Mouse (Mus musculus): Measurements from ENCODE around the gene Ptpro. TPM values are rescaled to one million over a fixed set of nuclear protein-coding genes. Genes with fewer than 3 reads are reported as not detected.

Ptpro gene
- polyA plus RNA-seq, 1 experiment from 2014 or later: 11.5 TPM

DNA sequence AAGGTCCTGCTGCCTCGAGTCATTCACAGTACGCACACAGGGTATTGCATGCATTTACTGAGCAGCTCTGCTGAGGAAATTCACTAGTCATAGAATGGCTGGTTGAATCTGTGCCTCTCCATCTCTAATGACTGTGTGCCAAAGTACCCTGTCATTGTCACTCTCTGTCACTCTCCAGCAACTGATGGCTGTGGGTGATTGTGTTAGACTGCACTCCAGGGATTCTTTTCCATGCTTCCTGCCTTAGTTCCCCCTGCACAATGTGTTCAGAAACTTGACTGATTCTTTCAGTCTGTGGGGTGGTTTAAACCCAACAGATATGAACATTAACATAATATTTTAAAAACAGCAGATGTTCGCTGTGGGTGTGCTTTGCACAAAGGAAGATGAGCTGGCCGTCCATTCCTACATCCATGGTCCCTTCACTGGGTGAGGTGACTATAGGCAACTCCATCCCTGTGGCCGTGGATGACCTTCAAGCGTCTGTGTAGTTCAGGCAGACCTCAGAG, 29.5 kb downstream of the Ptpro start:
- H3K27me3 ChIP-seq (ENCODE audit: control insufficient read depth, insufficient read depth, low read length): no peaks in the 10 kb centered on the region
- no peak for ATAC-seq (ENCODE audit: low FRiP score, low TSS enrichment)
- H3K36me3 ChIP-seq (ENCODE audit: control insufficient read depth, insufficient read depth, low read length): no peaks in the 10 kb centered on the region
- no peak overlapping the region for H3K9ac ChIP-seq (ENCODE audit: low read depth, low read length)
- H3K9me3 ChIP-seq (ENCODE audit: control insufficient read depth, low read length): no peaks in the 10 kb centered on the region
- H3K4me2 ChIP-seq (replicated peaks; ENCODE audit: low read depth, low read length): no peak overlapping the region
- no peak overlapping the region for H3K27ac ChIP-seq (ENCODE audit: low read depth, low read length)
- WGBS: 88% methylated on average over 6 of the region's 6 CpGs
- H3K4me3 ChIP-seq (ENCODE audit: low read length): no peak overlapping the region
- H3K4me1 ChIP-seq (ENCODE audit: control insufficient read depth, insufficient read depth, low read length): no peaks in the 10 kb centered on the region

GRCm38 (mm10) chr6:137282050-137282449, 29.9 kb downstream of the Ptpro start:
- no peak overlapping the region for H3K27ac ChIP-seq (ENCODE audit: low read depth, low read length)
- H3K4me1 ChIP-seq (ENCODE audit: control insufficient read depth, insufficient read depth, low read length): no peaks in the 10 kb centered on the region
- no peak overlapping the region for H3K4me3 ChIP-seq (ENCODE audit: low read length)
- H3K4me2 ChIP-seq (replicated peaks; ENCODE audit: low read depth, low read length): no peak overlapping the region
- no peak for ATAC-seq (ENCODE audit: low FRiP score, low TSS enrichment)
- no peaks in the 10 kb centered on the region for H3K9me3 ChIP-seq (ENCODE audit: control insufficient read depth, low read length)
- H3K27me3 ChIP-seq (ENCODE audit: control insufficient read depth, insufficient read depth, low read length): no peaks in the 10 kb centered on the region
- H3K36me3 ChIP-seq (ENCODE audit: control insufficient read depth, insufficient read depth, low read length): no peaks in the 10 kb centered on the region
- H3K9ac ChIP-seq (ENCODE audit: low read depth, low read length): no peak overlapping the region
- WGBS: 66% methylated on average over 7 of the region's 7 CpGs

DNA sequence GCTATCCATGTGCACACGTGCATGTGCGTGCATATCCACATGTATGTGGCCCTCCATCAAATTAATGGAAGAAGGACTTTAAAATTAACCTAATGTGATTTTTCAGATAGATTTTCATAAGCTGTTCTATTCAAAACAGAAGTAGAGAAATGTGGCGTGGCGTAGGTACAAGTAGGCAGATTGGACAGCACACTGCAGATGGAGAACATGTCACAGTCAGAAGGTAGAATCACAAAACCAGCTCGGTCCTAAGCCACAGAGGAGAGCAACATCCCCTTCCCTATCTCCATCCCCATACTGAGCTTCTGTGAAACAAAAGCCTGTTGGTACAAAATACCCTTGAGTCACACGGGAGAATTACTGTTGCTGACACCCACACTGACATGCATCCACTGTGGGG, 34.3 kb downstream of the Ptpro start:
- Histone ChIP-seq H3K36me3 (ENCODE audit: control insufficient read depth, insufficient read depth, low read length) (no peaks in the 10 kb centered on the region), H3K27ac (ENCODE audit: low read depth, low read length) (no peak overlapping the region), H3K9ac (ENCODE audit: low read depth, low read length) (no peak overlapping the region), H3K4me1 (ENCODE audit: control insufficient read depth, insufficient read depth, low read length) (no peaks in the 10 kb centered on the region), H3K9me3 (ENCODE audit: control insufficient read depth, low read length) (no peaks in the 10 kb centered on the region), H3K4me3 (ENCODE audit: low read length) (no peak overlapping the region), H3K27me3 (ENCODE audit: control insufficient read depth, insufficient read depth, low read length) (no peaks in the 10 kb centered on the region), H3K4me2 (replicated peaks; ENCODE audit: low read depth, low read length) (no peak overlapping the region)
- 87% methylated on average over 6 of the region's 6 CpGs for WGBS
- no peak for ATAC-seq (ENCODE audit: low FRiP score, low TSS enrichment)

- Histone ChIP-seq H3K4me3 (ENCODE audit: low read length) (no peak overlapping the region), H3K27ac (ENCODE audit: low read depth, low read length) (no peak overlapping the region; the same call in 1 of the 2 replicates), H3K9ac (ENCODE audit: low read depth, low read length) (no peak overlapping the region), H3K27me3 (ENCODE audit: control insufficient read depth, insufficient read depth, low read length) (no peaks in the 10 kb centered on the region), H3K4me1 (ENCODE audit: control insufficient read depth, insufficient read depth, low read length) (no peaks in the 10 kb centered on the region), H3K9me3 (ENCODE audit: control insufficient read depth, low read length) (no peaks in the 10 kb centered on the region), H3K36me3 (ENCODE audit: control insufficient read depth, insufficient read depth, low read length) (no peaks in the 10 kb centered on the region), H3K4me2 (replicated peaks; ENCODE audit: low read depth, low read length) (no peak overlapping the region)
- WGBS: 64% methylated on average over 7 of the region's 7 CpGs
- ATAC-seq (ENCODE audit: low FRiP score, low TSS enrichment): no peak
Observed at GRCm38 (mm10) chr6:137287788-137288187, 35.7 kb downstream of the Ptpro start.

- no peaks in the 10 kb centered on the region for H3K36me3 ChIP-seq (ENCODE audit: control insufficient read depth, insufficient read depth, low read length)
- 92% methylated on average over 5 of the region's 5 CpGs for WGBS
- no peaks in the 10 kb centered on the region for H3K27me3 ChIP-seq (ENCODE audit: control insufficient read depth, insufficient read depth, low read length)
- ATAC-seq (ENCODE audit: low FRiP score, low TSS enrichment): no peak
- H3K4me1 ChIP-seq (ENCODE audit: control insufficient read depth, insufficient read depth, low read length): no peaks in the 10 kb centered on the region
- H3K4me3 ChIP-seq (ENCODE audit: low read length): no peak overlapping the region
- no peak overlapping the region for H3K4me2 ChIP-seq (replicated peaks; ENCODE audit: low read depth, low read length)
- H3K27ac ChIP-seq (ENCODE audit: low read depth, low read length): no peak overlapping the region
- H3K9ac ChIP-seq (ENCODE audit: low read depth, low read length): no peak overlapping the region
- H3K9me3 ChIP-seq (ENCODE audit: control insufficient read depth, low read length): no peaks in the 10 kb centered on the region
Observed at GRCm38 (mm10) chr6:137288264-137288663, 36.1 kb downstream of the Ptpro start.

DNA sequence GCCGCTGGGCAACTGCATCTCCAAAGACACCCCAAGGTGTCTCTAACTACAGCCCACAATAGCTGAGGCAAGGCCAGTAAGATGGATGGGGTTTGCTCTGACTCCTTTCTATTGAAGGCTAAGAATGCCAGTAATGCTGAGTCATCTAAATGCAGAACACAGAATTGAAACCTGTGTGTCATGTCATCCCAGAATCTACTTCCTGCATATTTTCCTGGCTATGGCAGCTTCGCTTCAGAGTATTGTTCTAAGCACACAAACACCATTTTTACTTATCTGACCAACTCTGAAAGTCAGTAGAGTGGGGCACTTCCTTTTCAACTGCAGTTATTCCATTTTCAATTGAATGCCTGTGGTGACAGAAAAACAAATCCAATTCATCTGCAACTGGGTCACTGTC, 40.3 kb downstream of the Ptpro start:
- no peaks in the 10 kb centered on the region for H3K4me1 ChIP-seq (ENCODE audit: control insufficient read depth, insufficient read depth, low read length)
- no peak overlapping the region for H3K27ac ChIP-seq (ENCODE audit: low read depth, low read length)
- 90% methylated on average over 2 of the region's 2 CpGs for WGBS
- no peak for ATAC-seq (ENCODE audit: low FRiP score, low TSS enrichment)
- H3K4me2 ChIP-seq (replicated peaks; ENCODE audit: low read depth, low read length): no peak overlapping the region
- no peaks in the 10 kb centered on the region for H3K27me3 ChIP-seq (ENCODE audit: control insufficient read depth, insufficient read depth, low read length)
- no peaks in the 10 kb centered on the region for H3K9me3 ChIP-seq (ENCODE audit: control insufficient read depth, low read length)
- H3K4me3 ChIP-seq (ENCODE audit: low read length): no peak overlapping the region
- H3K9ac ChIP-seq (ENCODE audit: low read depth, low read length): no peak overlapping the region
- H3K36me3 ChIP-seq (ENCODE audit: control insufficient read depth, insufficient read depth, low read length): no peaks in the 10 kb centered on the region

DNA sequence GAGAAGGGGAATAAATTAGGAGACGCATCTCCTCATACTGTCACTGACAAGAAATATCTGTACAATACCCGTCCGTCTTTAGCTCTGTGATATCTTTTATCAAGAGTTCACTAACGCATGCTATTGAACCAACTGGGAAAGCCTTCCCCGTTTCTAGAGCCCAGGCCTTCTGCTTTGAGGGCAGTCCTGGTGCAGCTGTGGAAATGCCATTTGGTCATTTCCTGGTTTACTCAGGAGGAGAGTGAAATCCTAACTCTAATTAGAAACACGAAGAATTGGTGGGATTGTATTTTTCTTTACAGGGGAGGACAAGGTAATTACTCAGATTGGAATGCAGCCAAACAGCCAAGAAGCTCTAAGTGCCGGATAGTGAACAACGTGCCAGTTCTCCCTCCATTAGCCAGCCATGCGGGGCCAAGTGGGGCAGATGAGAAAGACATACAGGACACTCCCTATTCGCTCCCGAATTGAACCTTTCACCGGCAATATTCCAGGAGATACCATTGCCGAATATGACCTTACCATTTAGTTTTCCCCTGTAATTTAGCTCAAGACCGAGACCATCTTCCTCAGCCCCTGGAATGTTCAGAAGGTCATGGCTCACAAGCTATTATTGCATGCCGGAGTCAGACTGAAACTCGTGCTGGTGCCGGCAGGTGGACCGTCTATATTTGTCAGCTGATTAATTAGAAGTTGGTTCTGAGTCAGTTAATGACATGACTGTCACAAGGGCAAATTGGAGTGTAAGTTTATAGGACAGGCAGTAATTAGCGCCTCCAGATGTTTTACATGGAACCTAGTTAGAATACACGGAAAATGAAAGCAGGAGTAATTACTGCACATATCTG, 43.1 kb downstream of the Ptpro start:
- Histone ChIP-seq H3K27ac (ENCODE audit: low read depth, low read length) (no peak overlapping the region), H3K4me1 (ENCODE audit: control insufficient read depth, insufficient read depth, low read length) (no peaks in the 10 kb centered on the region), H3K9me3 (ENCODE audit: control insufficient read depth, low read length) (no peaks in the 10 kb centered on the region), H3K4me3 (ENCODE audit: low read length) (no peak overlapping the region), H3K4me2 (replicated peaks; ENCODE audit: low read depth, low read length) (no peak overlapping the region), H3K36me3 (ENCODE audit: control insufficient read depth, insufficient read depth, low read length) (no peaks in the 10 kb centered on the region), H3K27me3 (ENCODE audit: control insufficient read depth, insufficient read depth, low read length) (no peaks in the 10 kb centered on the region), H3K9ac (ENCODE audit: low read depth, low read length) (no peak overlapping the region)
- 25% methylated on average over 20 of the region's 20 CpGs for WGBS
- peak; percentile 93 for ATAC-seq (ENCODE audit: low FRiP score, low TSS enrichment)

GRCm38 (mm10) chr6:137302561-137302960, 50.4 kb downstream of the Ptpro start:
- Histone ChIP-seq H3K9ac (ENCODE audit: low read depth, low read length) (no peak overlapping the region), H3K4me3 (ENCODE audit: low read length) (no peak overlapping the region), H3K36me3 (ENCODE audit: control insufficient read depth, insufficient read depth, low read length) (no peaks in the 10 kb centered on the region), H3K9me3 (ENCODE audit: control insufficient read depth, low read length) (no peaks in the 10 kb centered on the region), H3K4me2 (replicated peaks; ENCODE audit: low read depth, low read length) (no peak overlapping the region), H3K27ac (ENCODE audit: low read depth, low read length) (no peak overlapping the region), H3K27me3 (ENCODE audit: control insufficient read depth, insufficient read depth, low read length) (no peaks in the 10 kb centered on the region), H3K4me1 (ENCODE audit: control insufficient read depth, insufficient read depth, low read length) (0 out of 2 replicates have a peak, but pooled peaks cover 5% of the 10 kb centered on the region)
- WGBS: 86% methylated on average over 4 of the region's 4 CpGs
- ATAC-seq (ENCODE audit: low FRiP score, low TSS enrichment): no peak

- H3K4me2 ChIP-seq (replicated peaks; ENCODE audit: low read depth, low read length): no peak overlapping the region
- H3K9ac ChIP-seq (ENCODE audit: low read depth, low read length): no peak overlapping the region
- H3K27me3 ChIP-seq (ENCODE audit: control insufficient read depth, insufficient read depth, low read length): no peaks in the 10 kb centered on the region
- H3K4me1 ChIP-seq (ENCODE audit: control insufficient read depth, insufficient read depth, low read length): 0 out of 2 replicates have a peak, but pooled peaks cover 5% of the 10 kb centered on the region
- H3K27ac ChIP-seq (ENCODE audit: low read depth, low read length): no peak overlapping the region
- no peaks in the 10 kb centered on the region for H3K36me3 ChIP-seq (ENCODE audit: control insufficient read depth, insufficient read depth, low read length)
- WGBS: 42% methylated on average over 2 of the region's 2 CpGs
- ATAC-seq (ENCODE audit: low FRiP score, low TSS enrichment): peak; percentile 71; the same call in 1 of the 2 replicates
- no peak overlapping the region for H3K4me3 ChIP-seq (ENCODE audit: low read length)
- no peaks in the 10 kb centered on the region for H3K9me3 ChIP-seq (ENCODE audit: control insufficient read depth, low read length)
Observed at GRCm38 (mm10) chr6:137303824-137304223, 51.7 kb downstream of the Ptpro start.
